Comparison of ENCODE assay signal across 20 mouse cellular contexts in the genomic region with DNA sequence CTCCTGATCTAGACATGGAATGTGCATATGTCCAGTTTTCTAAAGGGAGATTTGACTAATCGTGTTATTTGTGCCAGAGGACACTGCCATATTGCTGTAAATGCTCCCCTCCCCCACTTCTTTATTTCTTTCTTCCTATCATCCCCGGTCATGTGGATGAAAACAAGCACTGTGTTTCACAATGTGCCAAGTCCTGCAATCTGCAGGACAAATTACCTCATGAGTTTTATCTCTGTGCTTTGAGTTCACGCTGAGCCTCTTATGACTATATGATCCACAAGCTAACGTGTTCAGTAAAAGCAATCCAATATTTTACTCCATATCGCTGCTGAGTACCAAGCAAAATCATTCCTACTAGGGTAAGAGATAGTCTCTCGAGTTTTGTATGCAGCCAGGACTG.
DNase-seq lines count a peak whose midpoint lies in the region; ATAC-seq and TF ChIP-seq lines count a peak whose summit lies in the region.
"Had no signal": no experiment of that assay in that cellular context is flagged by ENCODE, and none has a peak within 500 bp of the region (broad histone marks: within the 10 kb centered on the region; RNA-seq: fewer than 3 reads in every experiment).

No protein-coding gene starts in this region.

- H3K4me3 ChIP-seq in lung, postnatal 0 days (ENCODE audit: low read depth, low read length), result no peak overlapping the region
- no peak overlapping the region for H3K4me3 ChIP-seq in intestine, postnatal 0 days (ENCODE audit: low read depth, low read length)
- no peak overlapping the region for H3K4me3 ChIP-seq in hindbrain, embryonic 11.5 days (ENCODE audit: low read depth, low read length)
- H3K4me3 ChIP-seq: forebrain, embryonic 10.5 days; forebrain, embryonic 13.5 days; hindbrain, embryonic 15.5 days had no signal

- 57% methylated on average over 6 of the region's 6 CpGs for WGBS in lung, postnatal 0 days
- 48% methylated on average over 6 of the region's 6 CpGs for WGBS in intestine, postnatal 0 days
- WGBS in hindbrain, embryonic 11.5 days, result 90% methylated on average over 6 of the region's 6 CpGs

- no peak overlapping the region for H3K9ac ChIP-seq in lung, postnatal 0 days (replicated peaks; ENCODE audit: low read depth)
- H3K9ac ChIP-seq in intestine, postnatal 0 days (ENCODE audit: low read depth, low read length), result no peak overlapping the region
- no peak overlapping the region for H3K9ac ChIP-seq in hindbrain, embryonic 11.5 days (ENCODE audit: low read depth, low read length)
- H3K9ac ChIP-seq: forebrain, embryonic 13.5 days; hindbrain, embryonic 15.5 days had no signal

- H3K4me1 ChIP-seq in lung, postnatal 0 days (ENCODE audit: insufficient read depth, low read depth, low read length), result no peaks in the 10 kb centered on the region
- no peaks in the 10 kb centered on the region for H3K4me1 ChIP-seq in intestine, postnatal 0 days (replicated peaks; ENCODE audit: control insufficient read depth, insufficient read depth, low read length)
- H3K4me1 ChIP-seq in hindbrain, embryonic 11.5 days (replicated peaks; ENCODE audit: control insufficient read depth, insufficient read depth, low read length), result no peaks in the 10 kb centered on the region
- H3K4me1 ChIP-seq: forebrain, embryonic 10.5 days; forebrain, embryonic 13.5 days; hindbrain, embryonic 15.5 days had no signal

- H3K27ac ChIP-seq in lung, postnatal 0 days (ENCODE audit: low read length), result no peak overlapping the region
- H3K27ac ChIP-seq in intestine, postnatal 0 days (ENCODE audit: low read depth, low read length), result no peak overlapping the region; the same call in 1 of the 2 replicates
- no peak overlapping the region for H3K27ac ChIP-seq in hindbrain, embryonic 11.5 days (ENCODE audit: low read depth, low read length)
- H3K27ac ChIP-seq: forebrain, embryonic 10.5 days; forebrain, embryonic 13.5 days; hindbrain, embryonic 15.5 days had no signal

- peak; percentile 21 for DNase-seq in lung, postnatal 36 days
- no peak for DNase-seq in lung, postnatal 0 days (ENCODE audit: low spot score)
- no peak for DNase-seq in adrenal gland, postnatal 10 days
- DNase-seq in hindbrain, embryonic 11.5 days (ENCODE audit: low spot score), result no peak
- DNase-seq in left cerebral cortex, adult 11 months (ENCODE audit: low spot score), result no peak
- DNase-seq: adrenal gland, postnatal 25 days; cerebellum, adult 18-20 months; cerebellum, adult 9-10 months; cerebellum, postnatal 14 days; gastrocnemius, postnatal 10 days; gastrocnemius, postnatal 36 days; heart, adult 11 months had no signal

- TF ChIP-seq EP300 in lung, postnatal 0 days (IDR thresholded peaks at IDR 0.05), result no peak

- no peaks in the 10 kb centered on the region for H3K9me3 ChIP-seq in lung, postnatal 0 days (ENCODE audit: low read length)
- no peaks in the 10 kb centered on the region for H3K9me3 ChIP-seq in intestine, postnatal 0 days (ENCODE audit: control insufficient read depth)
- no peaks in the 10 kb centered on the region for H3K9me3 ChIP-seq in hindbrain, embryonic 11.5 days (ENCODE audit: control insufficient read depth, low read length)
- H3K9me3 ChIP-seq: forebrain, embryonic 10.5 days; forebrain, embryonic 13.5 days; hindbrain, embryonic 15.5 days had no signal

- H3K4me2 ChIP-seq in lung, postnatal 0 days (replicated peaks; ENCODE audit: low read depth, low read length), result no peak overlapping the region
- H3K4me2 ChIP-seq in intestine, postnatal 0 days (replicated peaks; ENCODE audit: low read depth), result no peak overlapping the region
- no peak overlapping the region for H3K4me2 ChIP-seq in hindbrain, embryonic 11.5 days (replicated peaks; ENCODE audit: low read depth, low read length)
- H3K4me2 ChIP-seq: forebrain, embryonic 13.5 days; heart, embryonic 11.5 days; hindbrain, embryonic 15.5 days had no signal

- no peak for ATAC-seq in lung, postnatal 0 days
- peak; percentile 83 for ATAC-seq in granulocyte monocyte progenitor cell, adult 5-6 weeks (replicated peaks; ENCODE audit: poor library complexity, severe bottlenecking)
- peak; percentile 94 for ATAC-seq in intestine, postnatal 0 days
- no peak for ATAC-seq in hindbrain, embryonic 11.5 days (ENCODE audit: low FRiP score)
- ATAC-seq: forebrain, embryonic 13.5 days; forebrain, embryonic 16.5 days; Patski had no signal

- no peaks in the 10 kb centered on the region for H3K27me3 ChIP-seq in lung, postnatal 0 days (replicated peaks; ENCODE audit: insufficient read depth, low read length)
- H3K27me3 ChIP-seq in intestine, postnatal 0 days (replicated peaks; ENCODE audit: control insufficient read depth, insufficient read depth, low read length), result no peaks in the 10 kb centered on the region
- H3K27me3 ChIP-seq in hindbrain, embryonic 11.5 days (ENCODE audit: control insufficient read depth, insufficient read depth, low read length), result no peaks in the 10 kb centered on the region
- H3K27me3 ChIP-seq: forebrain, embryonic 13.5 days; hindbrain, embryonic 15.5 days; Patski had no signal

- no peak for TF ChIP-seq CTCF in lung, postnatal 0 days (IDR thresholded peaks at IDR 0.05)
- no peak for TF ChIP-seq CTCF in intestine, postnatal 0 days (IDR thresholded peaks at IDR 0.05; ENCODE audit: low read depth)

- H3K36me3 ChIP-seq in lung, postnatal 0 days (ENCODE audit: insufficient read depth, low read length), result no peaks in the 10 kb centered on the region
- H3K36me3 ChIP-seq in intestine, postnatal 0 days (ENCODE audit: control insufficient read depth, insufficient read depth), result no peaks in the 10 kb centered on the region
- H3K36me3 ChIP-seq in hindbrain, embryonic 11.5 days (ENCODE audit: control insufficient read depth, insufficient read depth, low read length), result no peaks in the 10 kb centered on the region
- H3K36me3 ChIP-seq: forebrain, embryonic 10.5 days; hindbrain, embryonic 15.5 days had no signal

Comparison
In these comparisons a context has a peak if more than half of its experiments do, and no peak if none do; other contexts are left out.
1. ATAC-seq: peak in granulocyte monocyte progenitor cell, adult 5-6 weeks (single experiment) and intestine, postnatal 0 days (single experiment); none in lung, postnatal 0 days (single experiment) and hindbrain, embryonic 11.5 days (single experiment).